Mouse (Mus musculus): Measurements from ENCODE around the gene Erc1.

Gene Erc1

GRCm38 (mm10) chr6:119583165-119583564, 264.8 kb downstream of the Erc1 start:
- DNase-seq: no peak

- no peak for DNase-seq
Measured at GRCm38 (mm10) chr6:119576706-119577105, 271.3 kb downstream of the Erc1 start.

GRCm38 (mm10) chr6:119575331-119575730, 272.6 kb downstream of the Erc1 start:
- no peak for DNase-seq

GRCm38 (mm10) chr6:119572296-119572695, 275.7 kb downstream of the Erc1 start:
- no peak for DNase-seq

- no peak for DNase-seq
Measured at GRCm38 (mm10) chr6:119570797-119571196, 277.2 kb downstream of the Erc1 start.

- no peak for DNase-seq
Measured at GRCm38 (mm10) chr6:119568339-119568738, 279.6 kb downstream of the Erc1 start.

- peak; percentile 52 to 73 for DNase-seq
Measured at GRCm38 (mm10) chr6:119565451-119566379, 282.3 kb downstream of the Erc1 start.

GRCm38 (mm10) chr6:119562558-119562957, 285.4 kb downstream of the Erc1 start:
- peak; percentile 56 to 72 for DNase-seq

GRCm38 (mm10) chr6:119558855-119559254, 289.1 kb downstream of the Erc1 start:
- no peak for DNase-seq

GRCm38 (mm10) chr6:119554439-119554838, 293.5 kb downstream of the Erc1 start:
- DNase-seq: no peak

- peak; percentile 44 to 61 for DNase-seq
Measured at GRCm38 (mm10) chr6:119544518-119544864, 303.5 kb downstream of the Erc1 start.

- DNase-seq: peak; percentile 55 to 65
Measured at GRCm38 (mm10) chr6:119543803-119544517, 304.0 kb downstream of the Erc1 start, which contains the start of gene Wnt5b. Gene Wnt5b (minus strand): TSS chr6:119544347.

GRCm38 (mm10) chr6:119543456-119543802, 304.5 kb downstream of the Erc1 start:
- peak; percentile 61 to 71 for DNase-seq

GRCm38 (mm10) chr6:119535867-119536266, 312.1 kb downstream of the Erc1 start:
- DNase-seq: no peak

GRCm38 (mm10) chr6:119533170-119533709, 314.7 kb downstream of the Erc1 start:
- DNase-seq: no peak

- no peak for DNase-seq
Measured at GRCm38 (mm10) chr6:119529659-119530058, 318.3 kb downstream of the Erc1 start.

GRCm38 (mm10) chr6:119526498-119526897, 321.5 kb downstream of the Erc1 start:
- no peak for DNase-seq

GRCm38 (mm10) chr6:119521931-119522391, 326.0 kb downstream of the Erc1 start:
- no peak for DNase-seq

GRCm38 (mm10) chr6:119521482-119521900, 326.5 kb downstream of the Erc1 start:
- no peak for DNase-seq
